Mouse (Mus musculus) cerebellum, adult 2 months (tissue): Measurements from ENCODE around the gene Tmem116. TPM values are rescaled to one million over a fixed set of nuclear protein-coding genes. Genes with fewer than 3 reads are reported as not detected.

Experiments used
- DNase-seq, 2 experiments: peaks; one replicate each; pipeline ENCODE4 v3.0.0; 2021
- H3K27ac ChIP-seq: fragments of 200-500 bp; 2 replicates; pipeline ENCODE4 v1.5.1; 2012; ENCODE audit warnings: low read length, control low read depth, inconsistent platforms; ENCODE audit not compliant: insufficient read depth
- H3K27me3 ChIP-seq: fragments of 200-500 bp; 2 replicates; pipeline ENCODE4 v1.6.1; 2012; ENCODE audit warnings: inconsistent platforms, mild to moderate bottlenecking, low read length, moderate library complexity; ENCODE audit not compliant: control insufficient read depth, insufficient read depth
- H3K4me1 ChIP-seq: fragments of 200-500 bp; 2 replicates; pipeline ENCODE4 v1.6.1; 2011; ENCODE audit warnings: low read length; ENCODE audit not compliant: control insufficient read depth, insufficient read depth
- H3K4me3 ChIP-seq: fragments of 200-500 bp; replicated peaks from 2 replicates; pipeline ENCODE3; 2011; ENCODE audit warnings: mild to moderate bottlenecking, low read depth, low read length, control low read depth; ENCODE audit not compliant: insufficient read depth
- CTCF ChIP-seq: fragments of 200-500 bp; IDR thresholded peaks from 2 replicates; pipeline ENCODE4 v1.5.1; 2011; ENCODE audit warnings: low read depth, mild to moderate bottlenecking, control low read depth, low read length, moderate library complexity, borderline replicate concordance; ENCODE audit not compliant: insufficient read depth
- POLR2A ChIP-seq: fragments of 200-500 bp; IDR thresholded peaks from 2 replicates; pipeline ENCODE4 v1.6.1; 2011; ENCODE audit warnings: low read length, control low read depth, borderline replicate concordance; ENCODE audit not compliant: insufficient read depth
- WGBS: fragments of 180-500 bp; shearing (Covaris S2); methylation state at CpG from one replicate; pipeline ENCODE4 v1.1.7; 2018; 5-methylcytosine and 5-hydroxymethylcytosine counted together
- polyA plus RNA-seq: library from polyadenylated mRNA; depleted of rRNA; stranded (reverse); fragments of >200 nt; gene quantifications from 2 replicates; pipeline ENCODE4 v1.2.3, GENCODE M21; 2012

Gene Tmem116
- polyA plus RNA-seq, 1 experiment: 2.8 TPM

DNA sequence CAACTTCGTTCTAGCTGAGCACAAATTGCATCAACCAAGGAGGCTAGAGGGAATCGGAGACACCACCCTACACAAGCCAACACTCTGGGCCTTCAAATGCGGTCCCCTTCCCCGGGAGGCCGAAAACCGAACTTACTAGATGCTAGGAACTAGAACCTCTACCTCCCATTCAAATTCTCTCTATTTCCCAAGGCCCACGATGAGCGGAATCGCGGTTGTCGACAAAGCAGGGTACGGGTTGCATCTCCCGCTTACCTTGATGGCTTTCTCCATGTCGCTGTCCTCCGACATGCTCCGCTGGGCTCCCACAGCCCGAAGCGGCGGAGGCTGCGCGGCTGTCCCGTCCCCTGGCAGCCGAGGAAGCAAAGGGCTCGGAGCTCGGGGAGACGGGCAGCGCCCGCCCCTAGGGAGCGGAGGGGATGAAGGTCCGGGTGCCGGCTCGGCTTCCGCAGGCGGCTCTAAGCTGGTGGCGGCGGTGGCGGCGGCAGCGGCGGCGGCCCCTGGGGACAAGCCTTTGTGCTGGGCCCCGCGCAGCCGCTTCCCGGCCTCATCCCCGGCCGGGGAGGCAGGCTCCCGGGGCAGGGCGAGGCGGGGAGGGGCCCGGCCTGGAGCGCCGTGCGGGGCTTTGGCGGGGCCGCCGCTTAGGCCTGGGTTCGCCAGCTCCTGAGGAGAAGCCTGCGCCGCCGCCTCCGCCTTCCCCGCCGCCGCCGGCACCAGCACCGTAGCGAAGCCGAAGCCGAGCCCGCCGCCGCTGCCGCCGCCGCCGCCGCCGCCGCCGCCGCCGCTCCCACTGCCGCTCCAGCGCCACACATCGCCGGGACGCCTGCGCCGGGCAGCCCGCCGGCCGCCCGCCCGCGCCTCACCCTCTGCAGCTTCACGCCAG lies 93.5 kb downstream of the Tmem116 start, which contains the start of the genes Adam1a and Gm42878:
Gene Adam1a (minus strand): TSS at position 573 of the 883 bp plus-strand sequence.
Gene Gm42878 (minus strand): TSS at position 573 of the 883 bp plus-strand sequence.
- Histone ChIP-seq H3K27ac (peak within 1 kb of the TSS; percentile 90), H3K4me1 (peaks cover 2% of the 10 kb centered on the region; the same call in 1 of the 2 replicates), H3K27me3 (no peaks in the 10 kb centered on the region), H3K4me3 (peak within 1 kb of the TSS; percentile 96)
- DNase-seq: no peak
- TF ChIP-seq CTCF: no peak
- no peak for TF ChIP-seq POLR2A
- under 1% methylated on average over 93 of the region's 97 CpGs for WGBS

GRCm38 (mm10) chr5:121545793-121546529 lies 94.3 kb downstream of the Tmem116 start, which contains the start of gene Mapkapk5:
Gene Mapkapk5, minus strand, starts transcription at chr5:121545905.
- DNase-seq: peak; percentile 97 to 99
- TF ChIP-seq POLR2A (peak; percentile 93; the same call in 1 of the 2 replicates), CTCF (no peak)
- H3K27me3 ChIP-seq: no peaks in the 10 kb centered on the region
- H3K4me1 ChIP-seq: peaks cover under 1% of the 10 kb centered on the region; the same call in 1 of the 2 replicates
- H3K4me3 ChIP-seq: peak within 1 kb of the TSS; percentile 96
- peak within 1 kb of the TSS; percentile 90 for H3K27ac ChIP-seq
- 1% methylated on average over 55 of the region's 55 CpGs for WGBS

DNA sequence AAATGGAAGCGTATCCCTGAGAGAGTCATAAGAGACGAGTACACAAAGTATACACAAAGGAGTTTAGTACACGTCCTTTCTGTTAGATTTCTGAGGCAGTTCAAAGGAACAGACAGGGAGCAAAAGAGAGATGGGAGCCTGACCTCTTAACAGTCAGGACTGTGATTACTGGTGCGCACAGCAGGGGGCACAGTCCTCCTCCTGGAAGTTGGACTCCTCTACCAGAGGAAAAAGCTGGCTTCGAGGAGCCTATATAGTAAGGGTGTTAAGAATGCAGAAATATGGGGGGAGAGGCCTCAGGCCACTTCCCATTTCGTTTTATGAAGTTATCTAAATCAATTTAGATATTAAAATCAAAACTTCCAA lies 94.8 kb downstream of the Tmem116 start:
- Histone ChIP-seq H3K4me3 (peak overlapping the region; percentile 9), H3K4me1 (no peaks in the 10 kb centered on the region; the same call in 1 of the 2 replicates), H3K27me3 (no peaks in the 10 kb centered on the region), H3K27ac (no peak overlapping the region)
- peak; percentile 32 to 38 for DNase-seq
- WGBS: 28% methylated on average over 6 of the region's 6 CpGs
- TF ChIP-seq POLR2A (no peak), CTCF (no peak)

- Histone ChIP-seq H3K4me3 (no peak overlapping the region), H3K4me1 (no peaks in the 10 kb centered on the region; the same call in 1 of the 2 replicates), H3K27ac (no peak overlapping the region), H3K27me3 (no peaks in the 10 kb centered on the region)
- DNase-seq: no peak
- no peak for TF ChIP-seq POLR2A
- no peak for TF ChIP-seq CTCF
- WGBS: 85% methylated on average over 3 of the region's 3 CpGs
Observed at GRCm38 (mm10) chr5:121547084-121547483, 95.4 kb downstream of the Tmem116 start.

DNA sequence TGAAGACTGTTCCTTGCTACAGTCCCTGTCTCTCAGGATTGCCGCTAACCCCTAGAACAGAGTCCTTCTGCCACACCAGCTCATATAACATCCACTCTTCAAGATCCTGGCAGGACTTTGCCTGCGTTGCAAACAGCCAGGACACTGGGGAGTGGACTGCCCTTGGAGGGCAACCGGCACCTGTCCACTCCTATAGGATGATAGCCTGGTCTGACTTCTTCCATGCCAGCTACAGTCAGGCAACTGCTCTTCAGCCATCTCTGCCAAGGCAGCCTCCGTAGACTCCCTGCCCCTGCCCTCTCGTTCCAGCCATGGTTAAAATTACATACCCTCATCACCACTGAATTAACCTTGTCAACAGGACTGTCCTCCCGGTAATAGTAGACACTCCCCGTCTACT lies 97.5 kb downstream of the Tmem116 start:
- Histone ChIP-seq H3K27ac (no peak overlapping the region), H3K4me3 (no peak overlapping the region), H3K27me3 (no peaks in the 10 kb centered on the region), H3K4me1 (no peaks in the 10 kb centered on the region)
- no peak for DNase-seq
- 74% methylated on average over 7 of the region's 7 CpGs for WGBS
- TF ChIP-seq CTCF (no peak), POLR2A (no peak)

GRCm38 (mm10) chr5:121562436-121562835 lies 110.7 kb downstream of the Tmem116 start:
- TF ChIP-seq POLR2A: no peak
- H3K27me3 ChIP-seq: no peaks in the 10 kb centered on the region
- WGBS: 88% methylated on average over 3 of the region's 3 CpGs
- no peak overlapping the region for H3K4me3 ChIP-seq
- no peaks in the 10 kb centered on the region for H3K4me1 ChIP-seq
- no peak for DNase-seq
- no peak overlapping the region for H3K27ac ChIP-seq

- TF ChIP-seq POLR2A (no peak), CTCF (peak; percentile 54)
- no peaks in the 10 kb centered on the region for H3K4me1 ChIP-seq
- H3K4me3 ChIP-seq: no peak overlapping the region
- no peak overlapping the region for H3K27ac ChIP-seq
- WGBS: 12% methylated on average over 11 of the region's 11 CpGs
- peak; percentile 41 to 64 for DNase-seq
- H3K27me3 ChIP-seq: no peaks in the 10 kb centered on the region
Observed at GRCm38 (mm10) chr5:121564468-121564895, 112.8 kb downstream of the Tmem116 start.
